In the genomic region with DNA sequence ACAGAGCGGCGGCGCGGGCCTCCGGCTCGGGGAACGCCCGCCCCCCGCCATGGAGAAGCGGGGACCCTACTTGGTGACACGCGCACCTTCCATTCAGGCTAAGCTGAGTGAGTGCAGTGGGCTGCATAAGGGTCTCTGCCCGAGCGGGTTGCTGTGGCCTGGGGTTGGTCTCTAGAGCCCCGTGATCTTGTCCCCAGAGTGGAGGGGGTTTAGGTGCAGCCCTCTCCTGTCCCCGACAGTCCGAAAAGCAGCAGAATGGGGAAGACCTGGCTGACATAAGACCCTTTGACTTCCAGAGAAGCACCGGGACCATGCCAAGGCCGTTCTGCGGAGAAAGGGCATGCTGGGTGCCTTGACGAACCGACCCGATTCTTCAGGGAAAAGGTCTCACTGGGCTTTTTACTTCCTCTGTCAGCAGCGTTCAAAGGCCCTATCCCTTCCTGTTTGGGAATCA, we compare ENCODE assay signal across 8 mouse cellular contexts. TPM values are rescaled to one million over a fixed set of nuclear protein-coding genes. Genes with fewer than 3 reads are reported as not detected.
DNase-seq lines count a peak whose midpoint lies in the region; ATAC-seq and TF ChIP-seq lines count a peak whose summit lies in the region.

No protein-coding gene starts in this region.

- TF ChIP-seq POLR2A in heart, adult 2 months (IDR thresholded peaks at IDR 0.05; ENCODE audit: insufficient read depth, low read depth, low read length), result 0 out of 2 replicates have a peak, but pooled peaks have one; percentile 19

- no peaks in the 10 kb centered on the region for H3K27me3 ChIP-seq in heart, adult 2 months (ENCODE audit: control insufficient read depth, insufficient read depth, low read length)
- no peaks in the 10 kb centered on the region for H3K27me3 ChIP-seq in embryonic facial prominence, embryonic 12.5 days
- no peaks in the 10 kb centered on the region for H3K27me3 ChIP-seq in kidney, postnatal 0 days (ENCODE audit: insufficient read depth, low read length)
- H3K27me3 ChIP-seq in neural tube, embryonic 12.5 days (replicated peaks), result no peaks in the 10 kb centered on the region

- no peaks in the 10 kb centered on the region for H3K79me2 ChIP-seq in heart, adult 2 months (replicated peaks; ENCODE audit: control insufficient read depth, insufficient read depth, low read length)

- H3K4me2 ChIP-seq in embryonic facial prominence, embryonic 12.5 days (replicated peaks), result peak overlapping the region; percentile 71
- H3K4me2 ChIP-seq in kidney, postnatal 0 days (ENCODE audit: low read length), result peak overlapping the region; percentile 70
- H3K4me2 ChIP-seq in neural tube, embryonic 12.5 days (replicated peaks), result peak overlapping the region; percentile 86

- peak; percentile 51 for ATAC-seq in CD4-positive, CD25-positive, alpha-beta regulatory T cell, adult 4 months
- ATAC-seq in embryonic facial prominence, embryonic 12.5 days (ENCODE audit: insufficient number of reproducible peaks, insufficient read depth, low FRiP score, low TSS enrichment), result peak; percentile 63; the same call in 1 of the 2 replicates
- peak; percentile 55; the same call in 1 of the 2 replicates for ATAC-seq in kidney, postnatal 0 days (replicated peaks; ENCODE audit: low FRiP score, low read depth)
- ATAC-seq in neural tube, embryonic 12.5 days (ENCODE audit: low FRiP score, low read depth), result peak; percentile 68

- intact Hi-C loops in heart, adult 2 months (cut with DNase I), result loop anchor here (2.0 to 5.0 kb wide), 3 partner anchors 13 to 110 kb away; a partner anchor contains a TSS

- peaks cover 9% of the 10 kb centered on the region for H3K36me3 ChIP-seq in heart, adult 2 months (ENCODE audit: control insufficient read depth, insufficient read depth, low read length)
- peaks cover 38% of the 10 kb centered on the region for H3K36me3 ChIP-seq in embryonic facial prominence, embryonic 12.5 days
- peaks cover 24% of the 10 kb centered on the region for H3K36me3 ChIP-seq in kidney, postnatal 0 days (ENCODE audit: insufficient read depth, low read length)
- peaks cover 44% of the 10 kb centered on the region for H3K36me3 ChIP-seq in neural tube, embryonic 12.5 days

- DNase-seq in heart, adult 2 months, result no peak
- DNase-seq in heart, adult 9 months (ENCODE audit: low spot score in 2 of 2), result no peak
- DNase-seq in kidney, postnatal 0 days (ENCODE audit: low spot score), result peak; percentile 30
- DNase-seq in thymus, postnatal 25 days, result no peak
- DNase-seq in embryo, embryonic 9.5 days (ENCODE audit: extremely low spot score), result no peak

- H3K9ac ChIP-seq in heart, adult 2 months (ENCODE audit: low read depth, low read length), result peak overlapping the region; percentile 76
- peak overlapping the region; percentile 85 for H3K9ac ChIP-seq in embryonic facial prominence, embryonic 12.5 days
- H3K9ac ChIP-seq in kidney, postnatal 0 days (ENCODE audit: low read depth, low read length), result peak overlapping the region; percentile 72
- H3K9ac ChIP-seq in neural tube, embryonic 12.5 days, result peak overlapping the region; percentile 83

- H3K4me1 ChIP-seq in heart, adult 2 months (ENCODE audit: control insufficient read depth, insufficient read depth, low read length), result peaks cover 5% of the 10 kb centered on the region
- peaks cover 16% of the 10 kb centered on the region for H3K4me1 ChIP-seq in embryonic facial prominence, embryonic 12.5 days
- peaks cover 8% of the 10 kb centered on the region; the same call in 1 of the 2 replicates for H3K4me1 ChIP-seq in kidney, postnatal 0 days (replicated peaks; ENCODE audit: insufficient read depth, low read length)
- peaks cover 18% of the 10 kb centered on the region for H3K4me1 ChIP-seq in neural tube, embryonic 12.5 days

- H3K27ac ChIP-seq in heart, adult 2 months, result peak overlapping the region; percentile 96
- peak overlapping the region; percentile 88 for H3K27ac ChIP-seq in embryonic facial prominence, embryonic 12.5 days
- peak overlapping the region; percentile 85 for H3K27ac ChIP-seq in kidney, postnatal 0 days
- H3K27ac ChIP-seq in neural tube, embryonic 12.5 days, result peak overlapping the region; percentile 57; the same call in 1 of the 2 replicates

- under 1% methylated on average over 24 of the region's 24 CpGs for WGBS in heart, adult 2 months
- under 1% methylated on average over 24 of the region's 24 CpGs for WGBS in embryonic facial prominence, embryonic 12.5 days
- 0% methylated on average over 24 of the region's 24 CpGs for WGBS in kidney, postnatal 0 days
- WGBS in neural tube, embryonic 12.5 days, result under 1% methylated on average over 24 of the region's 24 CpGs

- H3K9me3 ChIP-seq in embryonic facial prominence, embryonic 12.5 days, result no peaks in the 10 kb centered on the region
- no peaks in the 10 kb centered on the region for H3K9me3 ChIP-seq in kidney, postnatal 0 days (replicated peaks; ENCODE audit: low read length)
- no peaks in the 10 kb centered on the region for H3K9me3 ChIP-seq in neural tube, embryonic 12.5 days

- peak overlapping the region; percentile 86 for H3K4me3 ChIP-seq in heart, adult 2 months
- H3K4me3 ChIP-seq in embryonic facial prominence, embryonic 12.5 days, result peak overlapping the region; percentile 88
- H3K4me3 ChIP-seq in kidney, postnatal 0 days (replicated peaks; ENCODE audit: low read depth, low read length), result peak overlapping the region; percentile 85
- peak overlapping the region; percentile 76 for H3K4me3 ChIP-seq in neural tube, embryonic 12.5 days

- TF ChIP-seq CTCF in heart, adult 2 months (IDR thresholded peaks at IDR 0.05), result no peak
- TF ChIP-seq CTCF in kidney, postnatal 0 days (IDR thresholded peaks at IDR 0.05; ENCODE audit: low read depth), result no peak

- TF ChIP-seq EP300 in heart, adult 2 months (IDR thresholded peaks at IDR 0.05; ENCODE audit: insufficient read depth, low read depth, low read length), result no peak

RNA-seq across cellular contexts. Expression of a gene that starts 0.4 kb away (rescaled TPM):
- total RNA-seq in heart, adult 2 months (2021), result 1 to 10 TPM; 8.1 to 8.3 TPM
- 3.1 and 4.7 TPM in 2 replicates for polyA plus RNA-seq in heart, adult 2 months (2012; rRNA removed)
- 10 to 100 TPM; 22.2 to 29.8 TPM for polyA plus RNA-seq in CD4-positive, CD25-positive, alpha-beta regulatory T cell, adult 4 months (2017; shearing (Covaris generic))
- polyA plus RNA-seq in embryonic facial prominence, embryonic 12.5 days (2016; fragmentation: Nextera tagmentation; extraction: Ambion mirVana), result 23.1 and 24.0 TPM in 2 replicates
- polyA plus RNA-seq in kidney, postnatal 0 days (2015; fragmentation: Nextera tagmentation; extraction: Ambion mirVana), result 13.6 and 15.1 TPM in 2 replicates
- 19.6 and 20.2 TPM in 2 replicates for polyA plus RNA-seq in neural tube, embryonic 12.5 days (2016; fragmentation: Nextera tagmentation; extraction: Ambion mirVana)

RNA-seq across cellular contexts. Expression of a gene that starts 14.8 kb away (rescaled TPM):
- total RNA-seq in heart, adult 2 months (2021), result 100 to 1,000 TPM; 119 to 132 TPM
- polyA plus RNA-seq in heart, adult 2 months (2012; rRNA removed), result 146 and 266 TPM in 2 replicates
- 10 to 100 TPM; 15.7 to 17.9 TPM for polyA plus RNA-seq in CD4-positive, CD25-positive, alpha-beta regulatory T cell, adult 4 months (2017; shearing (Covaris generic))
- 55.5 and 57.8 TPM in 2 replicates for polyA plus RNA-seq in embryonic facial prominence, embryonic 12.5 days (2016; fragmentation: Nextera tagmentation; extraction: Ambion mirVana)
- 34.5 and 35.9 TPM in 2 replicates for polyA plus RNA-seq in kidney, postnatal 0 days (2015; fragmentation: Nextera tagmentation; extraction: Ambion mirVana)
- 68.0 and 68.2 TPM in 2 replicates for polyA plus RNA-seq in neural tube, embryonic 12.5 days (2016; fragmentation: Nextera tagmentation; extraction: Ambion mirVana)

RNA-seq across cellular contexts. Expression of a gene that starts 16.7 kb away (rescaled TPM):
- 1,000 to 10,000 TPM; 2,350 to 2,717 TPM for total RNA-seq in heart, adult 2 months (2021)
- polyA plus RNA-seq in heart, adult 2 months (2012; rRNA removed), result 1,522 and 1,780 TPM in 2 replicates
- 100 to 1,000 TPM; 197 to 242 TPM for polyA plus RNA-seq in CD4-positive, CD25-positive, alpha-beta regulatory T cell, adult 4 months (2017; shearing (Covaris generic))
- polyA plus RNA-seq in embryonic facial prominence, embryonic 12.5 days (2016; fragmentation: Nextera tagmentation; extraction: Ambion mirVana), result 531 and 547 TPM in 2 replicates
- 1,314 and 1,348 TPM in 2 replicates for polyA plus RNA-seq in kidney, postnatal 0 days (2015; fragmentation: Nextera tagmentation; extraction: Ambion mirVana)
- 770 and 826 TPM in 2 replicates for polyA plus RNA-seq in neural tube, embryonic 12.5 days (2016; fragmentation: Nextera tagmentation; extraction: Ambion mirVana)

RNA-seq across cellular contexts. Expression of a gene that starts 23.0 kb away (rescaled TPM):
- total RNA-seq in heart, adult 2 months (2021), result 10 to 100 TPM; 25.7 to 26.7 TPM
- polyA plus RNA-seq in heart, adult 2 months (2012; rRNA removed), result 43.9 and 54.8 TPM in 2 replicates
- polyA plus RNA-seq in CD4-positive, CD25-positive, alpha-beta regulatory T cell, adult 4 months (2017; shearing (Covaris generic)), result 100 to 1,000 TPM in 1 of 2 experiments, 10 to 100 TPM in 1; 92.6 to 119 TPM
- 53.5 and 56.2 TPM in 2 replicates for polyA plus RNA-seq in embryonic facial prominence, embryonic 12.5 days (2016; fragmentation: Nextera tagmentation; extraction: Ambion mirVana)
- 100 and 104 TPM in 2 replicates for polyA plus RNA-seq in kidney, postnatal 0 days (2015; fragmentation: Nextera tagmentation; extraction: Ambion mirVana)
- polyA plus RNA-seq in neural tube, embryonic 12.5 days (2016; fragmentation: Nextera tagmentation; extraction: Ambion mirVana), result 56.2 and 62.3 TPM in 2 replicates

RNA-seq across cellular contexts. Expression of a gene that starts 33.9 kb away (rescaled TPM):
- 1 to 10 TPM; 1.6 TPM for total RNA-seq in heart, adult 2 months (2021)
- 2.1 TPM in 2 replicates for polyA plus RNA-seq in heart, adult 2 months (2012; rRNA removed)
- not detected for polyA plus RNA-seq in CD4-positive, CD25-positive, alpha-beta regulatory T cell, adult 4 months (2017; shearing (Covaris generic))
- 0.89 and 1.6 TPM in 2 replicates for polyA plus RNA-seq in embryonic facial prominence, embryonic 12.5 days (2016; fragmentation: Nextera tagmentation; extraction: Ambion mirVana)
- 3.8 and 4.2 TPM in 2 replicates for polyA plus RNA-seq in kidney, postnatal 0 days (2015; fragmentation: Nextera tagmentation; extraction: Ambion mirVana)
- polyA plus RNA-seq in neural tube, embryonic 12.5 days (2016; fragmentation: Nextera tagmentation; extraction: Ambion mirVana), result 12.4 and 13.3 TPM in 2 replicates
